Mouse (Mus musculus) CH12.LX (cell line): ENCODE measurements around the gene Prom1. TPM values are rescaled to one million over a fixed set of nuclear protein-coding genes. Genes with fewer than 3 reads are reported as not detected.

Experiments used
- DNase-seq: peaks from one replicate; pipeline ENCODE4 v3.0.0-alpha.2; 2013; ENCODE audit errors: extremely low read depth
- H3K27ac ChIP-seq: 2 replicates; pipeline ENCODE4 v1.5.1; 2012; ENCODE audit warnings: low read depth, mild to moderate bottlenecking, control low read depth, moderate library complexity; ENCODE audit not compliant: insufficient read depth
- H3K27me3 ChIP-seq: replicated peaks from 2 replicates; pipeline ENCODE3; 2012; ENCODE audit warnings: inconsistent platforms
- H3K36me3 ChIP-seq, 2 experiments: replicated peaks in 1 of 2; 2 replicates each; pipeline versions ENCODE3 to v1.6.1; 2012; ENCODE audit warnings: inconsistent platforms in 1 of 2, low read length in 1 of 2, mild to moderate bottlenecking in 1 of 2, mixed read lengths in 1 of 2, moderate library complexity in 1 of 2; ENCODE audit not compliant: control insufficient read depth in 1 of 2, insufficient read depth in 1 of 2
- H3K4me1 ChIP-seq, 2 experiments: 2 replicates each; pipeline ENCODE4 v1.6.1; 2012; ENCODE audit warnings: inconsistent platforms in 1 of 2, moderate library complexity in 1 of 2; ENCODE audit not compliant: insufficient read depth in 2 of 2, control insufficient read depth in 1 of 2
- H3K4me2 ChIP-seq: 2 replicates; pipeline ENCODE4 v1.6.1; 2012; ENCODE audit warnings: low read depth, mild to moderate bottlenecking, control low read depth; ENCODE audit not compliant: poor library complexity, insufficient read depth, severe bottlenecking
- H3K4me3 ChIP-seq, 3 experiments: fragments of 150-350 bp in 1 of 3; sonication (generic) in 1 of 3; replicated peaks in 1 of 3; 2 replicates each; pipeline versions ENCODE3 to v1.5.1; 2011 to 2012; ENCODE audit warnings: low read depth in 2 of 3, low read length in 2 of 3, mild to moderate bottlenecking in 2 of 3, moderate library complexity in 2 of 3, control low read depth in 1 of 3, improper control_type of control experiment in 1 of 3, inconsistent platforms in 1 of 3, mixed read lengths in 1 of 3; ENCODE audit not compliant: poor library complexity in 1 of 3
- H3K79me2 ChIP-seq: replicated peaks from 2 replicates; pipeline ENCODE4 v1.6.1; 2012; ENCODE audit warnings: mild to moderate bottlenecking, moderate library complexity; ENCODE audit not compliant: control insufficient read depth, poor library complexity, insufficient read depth, severe bottlenecking; ENCODE audit errors: extremely low read depth
- H3K9ac ChIP-seq: 2 replicates; pipeline ENCODE4 v1.6.1; 2012; ENCODE audit warnings: low read depth, mild to moderate bottlenecking, control low read depth, moderate library complexity; ENCODE audit not compliant: insufficient read depth
- H3K9me3 ChIP-seq: replicated peaks from 2 replicates; pipeline ENCODE3; 2012; ENCODE audit warnings: low read length, inconsistent platforms, mixed read lengths
- BHLHE40 ChIP-seq: IDR thresholded peaks from 2 replicates; pipeline ENCODE4 v1.6.1; 2011; ENCODE audit warnings: mild to moderate bottlenecking, low read depth, low read length, improper control_type of control experiment
- CHD1 ChIP-seq: IDR thresholded peaks from 2 replicates; pipeline ENCODE4 v1.6.1; 2012; ENCODE audit warnings: low read depth, low read length, improper control_type of control experiment, inconsistent platforms
- ETS1 ChIP-seq: conservative IDR thresholded peaks from 2 replicates; pipeline ENCODE4 v1.6.1; 2012; ENCODE audit warnings: low read depth, mild to moderate bottlenecking, inconsistent platforms, low read length, improper control_type of control experiment, moderate library complexity
- IRF4 ChIP-seq: IDR thresholded peaks from 2 replicates; pipeline ENCODE4 v1.6.1; 2014; ENCODE audit warnings: low read depth, mild to moderate bottlenecking, inconsistent platforms, low read length, improper control_type of control experiment
- MAZ ChIP-seq: IDR thresholded peaks from 2 replicates; pipeline ENCODE4 v1.6.1; 2012; ENCODE audit warnings: low read depth, mild to moderate bottlenecking, inconsistent platforms, low read length, improper control_type of control experiment, moderate library complexity
- POLR2A ChIP-seq: IDR thresholded peaks from 2 replicates; pipeline ENCODE4 v1.6.1; 2011; ENCODE audit warnings: low read depth, mild to moderate bottlenecking, improper control_type of control experiment, low read length
- RAD21 ChIP-seq: IDR thresholded peaks from 2 replicates; pipeline ENCODE4 v1.6.1; 2011; ENCODE audit warnings: low read depth, mild to moderate bottlenecking, low read length, improper control_type of control experiment, moderate library complexity
- RCOR1 ChIP-seq: conservative IDR thresholded peaks from 2 replicates; pipeline ENCODE4 v1.6.1; 2012; ENCODE audit warnings: low read depth, mild to moderate bottlenecking, inconsistent platforms, low read length, improper control_type of control experiment
- SIN3A ChIP-seq: IDR thresholded peaks from 2 replicates; pipeline ENCODE4 v1.6.1; 2012; ENCODE audit warnings: low read length, improper control_type of control experiment, inconsistent platforms
- TBP ChIP-seq: conservative IDR thresholded peaks from 2 replicates; pipeline ENCODE4 v1.6.1; 2011; ENCODE audit warnings: low read depth, low read length, improper control_type of control experiment
- ZKSCAN1 ChIP-seq: IDR thresholded peaks from 2 replicates; pipeline ENCODE4 v1.6.1; 2012; ENCODE audit warnings: low read depth, inconsistent platforms, low read length, improper control_type of control experiment, borderline replicate concordance
- ZNF384 ChIP-seq: IDR thresholded peaks from 2 replicates; pipeline ENCODE4 v1.6.1; 2012; ENCODE audit warnings: low read depth, low read length, improper control_type of control experiment, inconsistent platforms
- dilution Hi-C: fragments of 300-500 bp; cut with MboI; formaldehyde crosslinking; loops from 2 replicates; pipeline ENCODE4 v1.14.3; 2020; ENCODE audit warnings: low sequenced_read_pairs; ENCODE audit not compliant: extremely low pct_unique_long_range_greater_than_20kb, extremely low pct_ligation_motif_present
- in situ Hi-C: fragments of 300-500 bp; cut with MboI; formaldehyde crosslinking; loops from 3 replicates; pipeline ENCODE4 v1.14.3; 2019; ENCODE audit warnings: low sequenced_read_pairs, low pct_ligation_motif_present, low pct_unique_long_range_greater_than_20kb, mixed read lengths
- polyA plus RNA-seq: library from polyadenylated mRNA; unstranded; fragments of >175 nt; gene quantifications from 2 replicates; pipeline ENCODE4 v1.2.1, GENCODE M21; 2012; ENCODE audit warnings: low read depth; ENCODE audit not compliant: insufficient read length
- total RNA-seq, 2 experiments: library from RNA; depleted of rRNA; stranded (reverse); fragments of 300-350 nt in 1 of 2; fragments of >200 nt in 1 of 2; gene quantifications; 2 replicates each; pipeline ENCODE4 v1.2.3; 2012 to 2014

The Prom1 gene
- total and polyA plus RNA-seq, 3 experiments: 0.13 to 0.39 (median 0.21) TPM

GRCm38 (mm10) chr5:43980397-43980796 is 121.4 kb downstream of the Prom1 start:
- in situ Hi-C loops: loop anchor here (10.0 kb wide), 1 partner anchor 56 kb away; no protein-coding TSS in a partner anchor

GRCm38 (mm10) chr5:43976821-43977561 is 124.8 kb downstream of the Prom1 start:
- dilution Hi-C loops: no loop called here
- in situ Hi-C loops: no loop called here
- TF ChIP-seq IRF4 (no peak), RCOR1 (no peak), RAD21 (no peak), MAZ (no peak), TBP (no peak)
- TF ChIP-seq, all 38 proteins: peak for 0

More at GRCm38 (mm10) chr5:43980397-43980796, 121.4 kb downstream of the Prom1 start:
- H3K79me2 ChIP-seq: no peaks in the 10 kb centered on the region
- H3K9me3 ChIP-seq: no peaks in the 10 kb centered on the region
- dilution Hi-C loops: no loop called here
- H3K9ac ChIP-seq: no peak overlapping the region
- H3K27me3 ChIP-seq: no peaks in the 10 kb centered on the region
- no peak overlapping the region for H3K27ac ChIP-seq
- H3K4me1 ChIP-seq: peaks cover 7 to 28% of the 10 kb centered on the region in 2 experiments
- no peak for TF ChIP-seq ZKSCAN1
- TF ChIP-seq ZNF384: no peak
- no peak for TF ChIP-seq BHLHE40
- no peak for TF ChIP-seq IRF4
- no peaks in the 10 kb centered on the region for H3K36me3 ChIP-seq
- no peak overlapping the region for H3K4me3 ChIP-seq
- no peak for DNase-seq
- H3K4me2 ChIP-seq: no peak overlapping the region

GRCm38 (mm10) chr5:43974166-43974565 is 127.7 kb downstream of the Prom1 start:
- Histone ChIP-seq H3K4me3 (no peak overlapping the region), H3K9ac (no peak overlapping the region), H3K4me2 (no peak overlapping the region), H3K79me2 (no peaks in the 10 kb centered on the region), H3K27me3 (no peaks in the 10 kb centered on the region), H3K4me1 (peaks cover 0 to 5% of the 10 kb centered on the region in 2 experiments; a peak in 2 of 4 replicates), H3K27ac (no peak overlapping the region), H3K36me3 (no peaks in the 10 kb centered on the region), H3K9me3 (no peaks in the 10 kb centered on the region)
- in situ Hi-C loops: no loop called here
- DNase-seq: no peak
- dilution Hi-C loops: no loop called here
- TF ChIP-seq CHD1 (no peak), ETS1 (no peak), SIN3A (no peak), POLR2A (no peak)
- TF ChIP-seq, all 38 proteins: peak for 0

More at GRCm38 (mm10) chr5:43976821-43977561, 124.8 kb downstream of the Prom1 start:
- H3K4me2 ChIP-seq: no peak overlapping the region
- no peaks in the 10 kb centered on the region for H3K79me2 ChIP-seq
- H3K9ac ChIP-seq: no peak overlapping the region
- H3K4me1 ChIP-seq: peaks cover 7 to 26% of the 10 kb centered on the region in 2 experiments
- H3K9me3 ChIP-seq: no peaks in the 10 kb centered on the region
- H3K36me3 ChIP-seq: no peaks in the 10 kb centered on the region
- no peaks in the 10 kb centered on the region for H3K27me3 ChIP-seq
- no peak for DNase-seq
- H3K27ac ChIP-seq: no peak overlapping the region
- H3K4me3 ChIP-seq: no peak overlapping the region
